Mouse (Mus musculus): ENCODE results near the gene Rab4a. TPM values are rescaled to one million over a fixed set of nuclear protein-coding genes. Genes with fewer than 3 reads are reported as not detected.

Rab4a gene
- polyA plus RNA-seq (2015; fragmentation: Nextera tagmentation; extraction: Ambion mirVana) = 54.4 and 56.0 TPM in 2 replicates

GRCm38 (mm10) chr8:123805718-123806373, at the start of gene Rab4a:
Rab4a (plus strand) TSS chr8:123805985.

GRCm38 (mm10) chr8:123859648-123860259, 54.0 kb downstream of the Rab4a start, which contains the start of gene Ccsap:
Ccsap (minus strand) TSS chr8:123860209.

Other genes with a start within 250 kb of the Rab4a start
- 4.6 and 5.0 TPM in 2 replicates for gene Rhou, start 152.1 kb upstream of the Rab4a start, polyA plus RNA-seq (2015; fragmentation: Nextera tagmentation; extraction: Ambion mirVana)
- 2.7 and 3.4 TPM in 2 replicates for gene Ccsap, start 54.2 kb downstream of the Rab4a start, polyA plus RNA-seq (2015; fragmentation: Nextera tagmentation; extraction: Ambion mirVana)
- gene Acta1, start 88.8 kb downstream of the Rab4a start, polyA plus RNA-seq (2015; fragmentation: Nextera tagmentation; extraction: Ambion mirVana) = 7,704 and 8,329 TPM in 2 replicates
- 9.9 and 11.2 TPM in 2 replicates for gene Nup133, start 143.3 kb downstream of the Rab4a start, polyA plus RNA-seq (2015; fragmentation: Nextera tagmentation; extraction: Ambion mirVana)
- gene Abcb10, start 177.1 kb downstream of the Rab4a start, polyA plus RNA-seq (2015; fragmentation: Nextera tagmentation; extraction: Ambion mirVana) = 10.1 and 13.1 TPM in 2 replicates
- gene Taf5l, start 215.4 kb downstream of the Rab4a start, polyA plus RNA-seq (2015; fragmentation: Nextera tagmentation; extraction: Ambion mirVana) = 20.6 and 21.7 TPM in 2 replicates
- 1.8 and 2.3 TPM in 2 replicates for gene Urb2, start 215.5 kb downstream of the Rab4a start, polyA plus RNA-seq (2015; fragmentation: Nextera tagmentation; extraction: Ambion mirVana)

All from urinary bladder, postnatal 0 days (tissue).